Mouse (Mus musculus) skeletal muscle tissue, adult 2 months (tissue): ENCODE measurements around the gene Pnp2.
"Not testable (repeated sequence)": the region's sequence is repeated elsewhere in the genome, so short reads cannot be mapped to it uniquely, and the experiment has no call there.

Experiments
- DNase-seq: peaks from one replicate; pipeline ENCODE4 v3.0.0-alpha.2; 2012; ENCODE audit warnings: low read depth, low spot score

The Pnp2 gene

GRCm38 (mm10) chr14:50955942-50956508 lies at the start of gene Pnp2:
TSS of gene Pnp2 (plus strand) at chr14:50955992.
- peak; percentile 18 for DNase-seq

GRCm38 (mm10) chr14:50908126-50908525 lies 47.7 kb upstream of the Pnp2 start:
- DNase-seq, result no peak

GRCm38 (mm10) chr14:50911356-50911755 lies 44.4 kb upstream of the Pnp2 start:
- DNase-seq, result no peak

- DNase-seq, result not testable (repeated sequence)
Observed at GRCm38 (mm10) chr14:50923437-50923836, 32.4 kb upstream of the Pnp2 start.

- DNase-seq, result peak; percentile 96
Observed at GRCm38 (mm10) chr14:50924281-50925064, 31.3 kb upstream of the Pnp2 start, which contains the start of the genes Osgep and Apex1. TSS of gene Osgep (minus strand) at chr14:50924893. TSS of gene Apex1 (plus strand) at chr14:50924968.

GRCm38 (mm10) chr14:50925111-50925920 lies 30.5 kb upstream of the Pnp2 start:
- DNase-seq, result no peak

- no peak for DNase-seq
Observed at GRCm38 (mm10) chr14:50927366-50927765, 28.4 kb upstream of the Pnp2 start.

- no peak for DNase-seq
Observed at GRCm38 (mm10) chr14:50929951-50930350, 25.8 kb upstream of the Pnp2 start.

- peak; percentile 53 for DNase-seq
Observed at GRCm38 (mm10) chr14:50930377-50930753, 25.4 kb upstream of the Pnp2 start.

- peak; percentile 100 for DNase-seq
Observed at GRCm38 (mm10) chr14:50930754-50931492, 24.9 kb upstream of the Pnp2 start, which contains the start of the genes Pip4p1 and Pnp. TSS of gene Pip4p1 (minus strand) at chr14:50930856. TSS of gene Pnp (plus strand) at chr14:50931082.

GRCm38 (mm10) chr14:50931493-50932020 lies 24.2 kb upstream of the Pnp2 start:
- no peak for DNase-seq

GRCm38 (mm10) chr14:50936649-50937048 lies 19.1 kb upstream of the Pnp2 start:
- DNase-seq, result no peak

- DNase-seq, result no peak
Observed at GRCm38 (mm10) chr14:50938119-50938908, 17.5 kb upstream of the Pnp2 start.

- DNase-seq, result no peak
Observed at GRCm38 (mm10) chr14:50938940-50939339, 16.9 kb upstream of the Pnp2 start.

GRCm38 (mm10) chr14:50943932-50944667 lies 11.7 kb upstream of the Pnp2 start, which contains the start of gene Gm49342:
TSS of gene Gm49342 (plus strand) at chr14:50944517.
- peak; percentile 94 for DNase-seq

- not testable (repeated sequence) for DNase-seq
Observed at GRCm38 (mm10) chr14:50944668-50945033, 11.1 kb upstream of the Pnp2 start.

- not testable (repeated sequence) for DNase-seq
Observed at GRCm38 (mm10) chr14:50945081-50945480, 10.7 kb upstream of the Pnp2 start.

- DNase-seq, result not testable (repeated sequence)
Observed at GRCm38 (mm10) chr14:50945526-50945925, 10.3 kb upstream of the Pnp2 start.

- DNase-seq, result no peak
Observed at GRCm38 (mm10) chr14:50955487-50955886, 305 bp upstream of the Pnp2 start.
